Mouse (Mus musculus) liver, embryonic 12.5 days (tissue): ENCODE results near the gene Orc3. TPM values are rescaled to one million over a fixed set of nuclear protein-coding genes. Genes with fewer than 3 reads are reported as not detected.
"Not testable (repeated sequence)": the region's sequence is repeated elsewhere in the genome, so short reads cannot be mapped to it uniquely, and the experiment has no call there.

Experiments
- ATAC-seq: fragments of 200-750 bp; cut with Nextera tagmentation; 2 replicates; pipeline ENCODE4 v1.8.0; 2017; ENCODE audit warnings: moderate number of reproducible peaks, mild to moderate bottlenecking, moderate library complexity
- H3K27ac ChIP-seq: fragments of 300-500 bp; sonication (generic); 2 replicates; pipeline ENCODE4 v1.5.1; 2016; ENCODE audit warnings: mild to moderate bottlenecking
- H3K27me3 ChIP-seq: fragments of 300-500 bp; sonication (generic); replicated peaks from 2 replicates; pipeline ENCODE4 v1.6.1; 2016; ENCODE audit warnings: mild to moderate bottlenecking, moderate library complexity
- H3K36me3 ChIP-seq: fragments of 300-500 bp; sonication (generic); 2 replicates; pipeline ENCODE4 v1.6.1; 2016; ENCODE audit warnings: mild to moderate bottlenecking, moderate library complexity
- H3K4me1 ChIP-seq: fragments of 300-500 bp; sonication (generic); 2 replicates; pipeline ENCODE4 v1.6.1; 2016
- H3K4me2 ChIP-seq: fragments of 300-500 bp; sonication (generic); 2 replicates; pipeline ENCODE4 v1.6.1; 2016; ENCODE audit warnings: mild to moderate bottlenecking, moderate library complexity
- H3K4me3 ChIP-seq: fragments of 300-500 bp; sonication (generic); 2 replicates; pipeline ENCODE4 v1.5.1; 2016; ENCODE audit warnings: mild to moderate bottlenecking, moderate library complexity
- H3K9ac ChIP-seq: fragments of 300-500 bp; sonication (generic); 2 replicates; pipeline ENCODE4 v1.6.1; 2016; ENCODE audit warnings: mild to moderate bottlenecking, moderate library complexity
- H3K9me3 ChIP-seq: fragments of 300-500 bp; sonication (generic); replicated peaks from 2 replicates; pipeline ENCODE4 v1.6.1; 2016; ENCODE audit warnings: mild to moderate bottlenecking, moderate library complexity
- WGBS: fragments of 180-500 bp; shearing (Covaris S2); methylation state at CpG from one replicate; pipeline ENCODE4 v1.1.7; 2016; ENCODE audit not compliant: insufficient replicate concordance; 5-methylcytosine and 5-hydroxymethylcytosine counted together
- polyA plus RNA-seq: library from polyadenylated mRNA; unstranded; fragments of >200 nt; fragmentation: Nextera tagmentation; extraction: Ambion mirVana; gene quantifications from 2 replicates; pipeline ENCODE4 v1.2.1, GENCODE M21; 2016

Gene Orc3
- polyA plus RNA-seq, 1 experiment from 2014 or later = 73.0 TPM

- not testable (repeated sequence) for H3K9ac ChIP-seq, H3K9me3 ChIP-seq, ATAC-seq, H3K4me3 ChIP-seq, H3K27me3 ChIP-seq, H3K4me1 ChIP-seq, H3K4me2 ChIP-seq, H3K27ac ChIP-seq
- 33% methylated on average over 1 of the region's 1 CpGs for WGBS
- H3K36me3 ChIP-seq = peaks cover 89% of the 10 kb centered on the region
Observed at GRCm38 (mm10) chr4:34581489-34581888, 33.3 kb downstream of the Orc3 start.

GRCm38 (mm10) chr4:34579215-34579614 is 35.5 kb downstream of the Orc3 start:
- Histone ChIP-seq H3K27ac (no peak overlapping the region), H3K4me1 (peaks cover 3% of the 10 kb centered on the region; the same call in 1 of the 2 replicates), H3K36me3 (peaks cover 96% of the 10 kb centered on the region), H3K9me3 (no peaks in the 10 kb centered on the region), H3K4me2 (no peak overlapping the region), H3K27me3 (no peaks in the 10 kb centered on the region), H3K4me3 (no peak overlapping the region), H3K9ac (no peak overlapping the region)
- 74% methylated on average over 1 of the region's 1 CpGs for WGBS
- no peak for ATAC-seq

GRCm38 (mm10) chr4:34577028-34577427 is 37.7 kb downstream of the Orc3 start:
- ATAC-seq = no peak
- Histone ChIP-seq H3K4me1 (peaks cover 2% of the 10 kb centered on the region; the same call in 1 of the 2 replicates), H3K36me3 (peaks cover 95% of the 10 kb centered on the region), H3K4me2 (no peak overlapping the region), H3K27me3 (no peaks in the 10 kb centered on the region), H3K9me3 (no peaks in the 10 kb centered on the region), H3K9ac (no peak overlapping the region), H3K27ac (no peak overlapping the region), H3K4me3 (no peak overlapping the region)
- 94% methylated on average over 2 of the region's 2 CpGs for WGBS

- no peak overlapping the region for H3K4me2 ChIP-seq
- peaks cover 98% of the 10 kb centered on the region for H3K36me3 ChIP-seq
Observed at GRCm38 (mm10) chr4:34572876-34573275, 41.9 kb downstream of the Orc3 start.

GRCm38 (mm10) chr4:34566226-34566625 is 48.5 kb downstream of the Orc3 start:
- peaks cover 2% of the 10 kb centered on the region; the same call in 1 of the 2 replicates for H3K4me1 ChIP-seq
- H3K4me3 ChIP-seq = no peak overlapping the region
- no peaks in the 10 kb centered on the region for H3K27me3 ChIP-seq
- 91% methylated on average over 6 of the region's 6 CpGs for WGBS
- no peak overlapping the region for H3K27ac ChIP-seq
- H3K9ac ChIP-seq = no peak overlapping the region
- H3K9me3 ChIP-seq = no peaks in the 10 kb centered on the region
- H3K36me3 ChIP-seq = peaks cover 84% of the 10 kb centered on the region
- no peak overlapping the region for H3K4me2 ChIP-seq
- no peak for ATAC-seq

More at GRCm38 (mm10) chr4:34572876-34573275, 41.9 kb downstream of the Orc3 start:
- 75% methylated on average over 2 of the region's 2 CpGs for WGBS
- no peak overlapping the region for H3K4me3 ChIP-seq
- no peak for ATAC-seq
- H3K4me1 ChIP-seq = no peaks in the 10 kb centered on the region
- no peaks in the 10 kb centered on the region for H3K27me3 ChIP-seq
- H3K27ac ChIP-seq = no peak overlapping the region
- no peaks in the 10 kb centered on the region for H3K9me3 ChIP-seq
- H3K9ac ChIP-seq = no peak overlapping the region

GRCm38 (mm10) chr4:34560971-34561370 is 53.8 kb downstream of the Orc3 start:
- peaks cover 35% of the 10 kb centered on the region for H3K4me1 ChIP-seq
- H3K4me2 ChIP-seq = no peak overlapping the region
- no peak overlapping the region for H3K27ac ChIP-seq
- WGBS = 50% methylated on average over 4 of the region's 4 CpGs
- no peak overlapping the region for H3K4me3 ChIP-seq
- H3K9ac ChIP-seq = no peak overlapping the region
- no peaks in the 10 kb centered on the region for H3K27me3 ChIP-seq
- H3K36me3 ChIP-seq = peaks cover 33% of the 10 kb centered on the region
- no peak for ATAC-seq
- H3K9me3 ChIP-seq = no peaks in the 10 kb centered on the region

GRCm38 (mm10) chr4:34556183-34556582 is 58.6 kb downstream of the Orc3 start:
- H3K36me3 ChIP-seq = peaks cover 10% of the 10 kb centered on the region
- H3K27ac ChIP-seq = no peak overlapping the region
- no peak overlapping the region for H3K9ac ChIP-seq
- ATAC-seq = no peak
- no peaks in the 10 kb centered on the region for H3K27me3 ChIP-seq
- H3K9me3 ChIP-seq = no peaks in the 10 kb centered on the region
- peaks cover 65% of the 10 kb centered on the region for H3K4me1 ChIP-seq
- no peak overlapping the region for H3K4me2 ChIP-seq
- no peak overlapping the region for H3K4me3 ChIP-seq

GRCm38 (mm10) chr4:34555604-34556003 is 59.1 kb downstream of the Orc3 start:
- no peak overlapping the region for H3K4me3 ChIP-seq
- no peak overlapping the region for H3K9ac ChIP-seq
- 92% methylated on average over 3 of the region's 3 CpGs for WGBS
- ATAC-seq = no peak
- H3K36me3 ChIP-seq = peaks cover 10% of the 10 kb centered on the region
- H3K27ac ChIP-seq = no peak overlapping the region
- no peak overlapping the region for H3K4me2 ChIP-seq
- H3K27me3 ChIP-seq = no peaks in the 10 kb centered on the region
- peaks cover 65% of the 10 kb centered on the region for H3K4me1 ChIP-seq
- H3K9me3 ChIP-seq = no peaks in the 10 kb centered on the region

- no peak overlapping the region for H3K4me3 ChIP-seq
- H3K4me1 ChIP-seq = peaks cover 68% of the 10 kb centered on the region
- peaks cover 10% of the 10 kb centered on the region for H3K36me3 ChIP-seq
- no peak overlapping the region for H3K27ac ChIP-seq
- H3K9me3 ChIP-seq = no peaks in the 10 kb centered on the region
- ATAC-seq = no peak
- H3K9ac ChIP-seq = no peak overlapping the region
- no peak overlapping the region for H3K4me2 ChIP-seq
- WGBS = 49% methylated on average over 1 of the region's 1 CpGs
- no peaks in the 10 kb centered on the region for H3K27me3 ChIP-seq
Observed at GRCm38 (mm10) chr4:34554596-34554995, 60.1 kb downstream of the Orc3 start.

- WGBS = 14% methylated on average over 3 of the region's 3 CpGs
- no peak for ATAC-seq
- Histone ChIP-seq H3K4me1 (peaks cover 47% of the 10 kb centered on the region), H3K36me3 (peaks cover 10% of the 10 kb centered on the region), H3K4me2 (peak overlapping the region; percentile 82), H3K27me3 (no peaks in the 10 kb centered on the region), H3K4me3 (peak overlapping the region; percentile 99), H3K9me3 (no peaks in the 10 kb centered on the region), H3K27ac (peak overlapping the region; percentile 92), H3K9ac (peak overlapping the region; percentile 100)
Observed at GRCm38 (mm10) chr4:34551966-34552365, 62.8 kb downstream of the Orc3 start.

- Histone ChIP-seq H3K36me3 (peaks cover 10% of the 10 kb centered on the region), H3K27me3 (no peaks in the 10 kb centered on the region), H3K9ac (peak overlapping the region; percentile 100), H3K27ac (peak overlapping the region; percentile 92), H3K4me1 (peaks cover 40% of the 10 kb centered on the region), H3K9me3 (no peaks in the 10 kb centered on the region), H3K4me3 (peak overlapping the region; percentile 99), H3K4me2 (peak overlapping the region; percentile 82)
- peak; percentile 68 for ATAC-seq
- WGBS = under 1% methylated on average over 40 of the region's 50 CpGs
Observed at GRCm38 (mm10) chr4:34551098-34551809, 63.5 kb downstream of the Orc3 start.

- under 1% methylated on average over 48 of the region's 53 CpGs for WGBS
- Histone ChIP-seq H3K4me2 (peak within 1 kb of the TSS; percentile 82), H3K9ac (peak within 1 kb of the TSS; percentile 100), H3K4me3 (peak within 1 kb of the TSS; percentile 99), H3K4me1 (peaks cover 35% of the 10 kb centered on the region), H3K27me3 (no peaks in the 10 kb centered on the region), H3K9me3 (no peaks in the 10 kb centered on the region), H3K36me3 (peaks cover 8% of the 10 kb centered on the region), H3K27ac (peak within 1 kb of the TSS; percentile 92)
- peak; percentile 64 for ATAC-seq
Observed at GRCm38 (mm10) chr4:34550748-34551097, 64.0 kb downstream of the Orc3 start, which contains the start of gene Akirin2. Akirin2 (plus strand) TSS chr4:34550937.
